Mouse (Mus musculus): ENCODE data around the gene Fmnl3. TPM values are rescaled to one million over a fixed set of nuclear protein-coding genes. Genes with fewer than 3 reads are reported as not detected.
A peak's percentile ranks its signal among the peaks of the same experiment; 100 is the strongest.
"Not testable (repeated sequence)": the region's sequence is repeated elsewhere in the genome, so short reads cannot be mapped to it uniquely, and the experiment has no call there.

Fmnl3 gene
- polyA plus RNA-seq, 1 experiment from 2014 or later, result 14.3 TPM

DNA sequence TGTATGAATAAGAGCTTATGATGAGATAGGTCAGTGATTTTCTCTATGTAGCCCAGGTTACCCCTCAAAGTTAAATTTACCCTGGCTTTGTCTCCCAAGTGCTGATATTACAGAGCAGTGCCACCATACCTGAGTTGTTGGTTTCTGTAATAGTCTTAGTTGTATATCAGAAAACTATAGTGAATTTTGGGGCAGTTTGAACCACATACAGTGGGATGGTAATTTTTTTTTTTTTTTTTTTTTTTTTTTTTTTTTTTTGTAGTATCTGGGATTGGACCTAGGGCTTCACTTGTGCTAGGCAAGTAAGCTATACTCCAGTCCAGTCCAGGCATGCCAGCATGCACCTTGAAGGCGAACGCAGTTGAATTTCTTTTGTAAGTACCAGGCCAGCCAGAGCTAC, 27.3 kb upstream of the Fmnl3 start:
- Histone ChIP-seq H3K27ac (no peak overlapping the region), H3K9me3 (no peaks in the 10 kb centered on the region), H3K27me3 (ENCODE audit: poor library complexity, severe bottlenecking) (no peaks in the 10 kb centered on the region), H3K4me3 (no peak overlapping the region), H3K36me3 (replicated peaks) (peaks cover 33% of the 10 kb centered on the region), H3K4me1 (peaks cover 53% of the 10 kb centered on the region)
- WGBS, result 98% methylated on average over 2 of the region's 2 CpGs
- no peak for DNase-seq (ENCODE audit: extremely low spot score, low spot score)

DNA sequence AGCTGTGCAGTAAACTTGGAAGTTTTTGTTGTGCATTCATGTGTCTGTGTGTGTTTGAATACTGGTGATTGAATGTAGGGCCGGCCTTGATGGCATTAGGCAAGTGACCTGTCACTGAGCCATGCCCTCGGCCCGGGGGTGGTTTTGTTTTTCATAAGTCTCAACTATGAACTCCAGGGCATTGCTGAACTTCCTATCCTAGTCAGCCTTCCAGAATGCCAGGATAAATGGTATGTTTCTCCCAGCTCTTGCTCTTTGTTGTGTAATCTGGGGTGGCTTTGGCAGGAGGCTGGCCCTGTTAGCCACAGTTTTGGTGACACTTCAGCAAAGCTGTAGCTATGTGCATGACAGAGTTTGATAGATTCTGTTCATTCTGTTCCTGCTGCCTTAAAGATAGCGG, 26.6 kb upstream of the Fmnl3 start:
- Histone ChIP-seq H3K36me3 (replicated peaks) (peaks cover 25% of the 10 kb centered on the region), H3K9me3 (no peaks in the 10 kb centered on the region), H3K4me1 (peaks cover 61% of the 10 kb centered on the region), H3K4me3 (no peak overlapping the region), H3K27ac (no peak overlapping the region), H3K27me3 (ENCODE audit: poor library complexity, severe bottlenecking) (no peaks in the 10 kb centered on the region)
- DNase-seq (ENCODE audit: extremely low spot score, low spot score), result no peak
- 87% methylated on average over 4 of the region's 4 CpGs for WGBS

DNA sequence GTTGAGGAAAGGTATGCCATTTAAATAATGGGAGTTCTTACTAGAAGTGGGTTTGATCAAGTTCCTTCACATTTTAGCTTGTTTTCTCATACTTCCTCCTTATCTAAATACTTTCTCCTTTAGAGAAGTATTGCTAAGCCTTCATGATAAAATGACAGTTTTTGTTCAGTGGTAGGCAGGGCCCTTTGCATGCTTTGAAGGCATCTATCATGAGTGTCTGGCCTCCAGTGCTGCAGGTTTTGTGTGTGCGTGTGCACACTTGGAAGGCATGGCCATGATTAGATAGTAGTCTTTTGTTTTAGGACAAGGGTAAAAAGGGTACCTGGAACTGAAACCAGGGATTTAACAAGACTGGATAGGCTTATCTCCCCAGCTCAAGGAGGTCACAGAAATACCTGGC, 26.2 kb upstream of the Fmnl3 start:
- 85% methylated on average over 1 of the region's 1 CpGs for WGBS
- Histone ChIP-seq H3K4me3 (no peak overlapping the region), H3K4me1 (peaks cover 65% of the 10 kb centered on the region), H3K27me3 (ENCODE audit: poor library complexity, severe bottlenecking) (no peaks in the 10 kb centered on the region), H3K27ac (no peak overlapping the region), H3K36me3 (replicated peaks) (peaks cover 21% of the 10 kb centered on the region), H3K9me3 (no peaks in the 10 kb centered on the region)
- DNase-seq (ENCODE audit: extremely low spot score, low spot score), result no peak

DNA sequence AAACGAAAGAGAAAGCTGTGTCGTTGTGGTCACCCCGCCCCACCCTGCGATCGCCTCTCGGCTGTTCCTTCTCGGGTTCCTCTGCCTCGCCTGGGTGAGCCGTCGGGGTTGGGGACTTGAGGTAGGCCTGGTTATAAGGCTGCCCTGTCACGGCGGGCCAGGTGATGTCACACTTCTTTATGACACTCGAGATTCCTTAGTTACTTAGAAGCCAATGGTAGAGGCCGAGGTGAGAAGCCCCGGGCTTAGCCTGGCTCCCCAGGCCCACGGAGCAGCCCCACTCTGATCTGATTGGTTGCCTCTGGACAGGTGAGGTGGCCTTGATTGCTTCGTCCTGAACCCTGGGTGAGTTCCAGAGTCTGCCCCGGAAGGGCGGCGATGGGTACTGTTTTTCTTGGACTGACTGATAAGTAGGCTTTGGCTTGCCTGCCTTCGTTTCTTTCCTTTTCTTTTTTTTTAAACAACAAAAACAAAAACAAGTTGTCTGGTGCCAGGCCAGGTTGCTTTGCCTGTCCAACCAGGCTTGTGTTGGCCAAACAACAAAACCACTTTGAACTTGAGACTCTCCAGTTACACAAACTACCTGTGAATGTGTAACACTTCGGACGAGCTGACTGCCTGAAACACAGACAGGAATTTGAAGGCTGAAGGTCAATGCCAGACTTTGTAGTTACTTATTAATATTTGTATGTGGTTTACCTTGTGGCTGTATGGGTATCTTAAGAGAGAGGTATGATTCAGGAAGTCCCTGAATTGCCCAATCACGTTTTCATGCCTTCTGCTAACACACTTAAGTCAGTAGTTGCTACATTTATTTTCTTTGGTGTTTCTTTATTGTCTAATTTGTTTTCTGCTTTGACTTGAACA, 23.3 kb upstream of the Fmnl3 start:
- Histone ChIP-seq H3K4me1 (peaks cover 55% of the 10 kb centered on the region), H3K4me3 (peak overlapping the region; percentile 87), H3K27me3 (ENCODE audit: poor library complexity, severe bottlenecking) (no peaks in the 10 kb centered on the region), H3K9me3 (no peaks in the 10 kb centered on the region), H3K27ac (peak overlapping the region; percentile 94), H3K36me3 (replicated peaks) (no peaks in the 10 kb centered on the region)
- no peak for DNase-seq (ENCODE audit: extremely low spot score, low spot score)
- WGBS, result 15% methylated on average over 24 of the region's 24 CpGs

DNA sequence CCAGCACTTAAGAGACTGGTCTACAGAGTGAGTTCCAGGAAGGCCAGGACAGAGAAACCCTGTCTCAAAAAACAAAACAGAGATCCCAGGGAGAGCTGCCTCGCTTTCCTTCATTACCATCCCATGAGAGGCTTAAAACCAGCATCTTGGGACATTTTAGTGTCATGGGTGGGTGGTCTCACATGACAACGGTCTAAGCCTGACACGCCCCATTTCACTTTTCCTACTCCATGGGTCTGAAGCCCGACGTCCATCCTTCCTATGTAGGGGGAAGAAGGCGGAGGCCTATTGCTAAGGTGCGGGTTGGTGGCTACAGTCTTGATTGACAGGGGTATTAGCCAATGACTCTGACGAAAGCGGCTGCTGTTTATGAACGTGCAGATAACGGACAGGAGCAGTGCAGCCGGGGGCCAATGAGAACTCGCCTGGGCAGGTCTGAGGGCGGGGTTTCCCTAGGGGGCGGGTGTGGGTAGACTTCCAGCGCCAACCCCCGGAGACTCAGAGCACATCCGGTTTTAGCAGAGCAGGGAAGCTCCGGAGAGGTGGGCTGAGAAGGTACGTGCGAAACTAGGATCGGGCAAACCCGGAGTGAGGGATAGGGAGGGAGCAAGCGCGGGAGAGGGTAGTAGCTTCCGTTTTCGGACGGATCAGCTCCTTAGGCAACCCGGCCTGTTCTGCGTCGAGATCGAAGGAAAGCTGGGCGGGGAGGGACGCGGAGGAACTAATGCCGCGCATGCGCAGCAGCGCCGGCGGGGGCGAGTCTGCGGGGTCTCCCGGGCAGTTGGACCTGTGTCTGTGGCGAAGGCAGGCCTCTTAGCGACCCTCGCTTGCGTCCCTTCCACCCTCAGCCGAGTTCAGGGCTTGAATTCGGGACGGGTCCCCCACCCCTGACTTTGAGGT, 22.5 kb upstream of the Fmnl3 start, which contains the start of gene Tmbim6:
TSS of gene Tmbim6 (plus strand) at position 397 of the 900 bp plus-strand sequence.
- peak within 1 kb of the TSS; percentile 94 for H3K27ac ChIP-seq
- H3K4me1 ChIP-seq, result peaks cover 52% of the 10 kb centered on the region
- DNase-seq (ENCODE audit: extremely low spot score, low spot score), result peak; percentile 99
- WGBS, result under 1% methylated on average over 51 of the region's 51 CpGs
- H3K4me3 ChIP-seq, result peak within 1 kb of the TSS; percentile 87
- H3K9me3 ChIP-seq, result no peaks in the 10 kb centered on the region
- H3K36me3 ChIP-seq (replicated peaks), result no peaks in the 10 kb centered on the region
- no peaks in the 10 kb centered on the region for H3K27me3 ChIP-seq (ENCODE audit: poor library complexity, severe bottlenecking)

DNA sequence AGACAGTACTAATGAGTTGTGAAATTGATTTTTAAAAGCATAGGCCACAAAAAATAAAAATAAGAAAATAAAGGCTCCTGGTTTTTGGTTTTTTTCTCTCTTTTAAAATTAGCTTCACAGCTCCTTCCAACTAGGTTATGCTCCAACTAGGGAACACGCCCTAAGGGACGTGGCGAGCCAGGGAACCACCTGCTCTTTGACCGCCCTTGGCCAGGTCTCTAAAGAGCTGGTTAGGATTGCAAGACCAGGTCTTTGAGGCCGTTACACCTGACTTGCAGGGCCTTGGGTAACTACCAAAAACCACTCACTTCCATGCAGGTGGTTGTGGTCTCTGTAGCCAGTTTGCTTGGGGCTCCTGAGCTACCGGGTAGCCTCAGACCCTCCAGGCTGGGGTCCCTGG, 21.7 kb upstream of the Fmnl3 start:
- WGBS, result 85% methylated on average over 6 of the region's 6 CpGs
- peak overlapping the region; percentile 94 for H3K27ac ChIP-seq
- no peaks in the 10 kb centered on the region for H3K27me3 ChIP-seq (ENCODE audit: poor library complexity, severe bottlenecking)
- no peaks in the 10 kb centered on the region for H3K36me3 ChIP-seq (replicated peaks)
- DNase-seq (ENCODE audit: extremely low spot score, low spot score), result no peak
- peak overlapping the region; percentile 87 for H3K4me3 ChIP-seq
- no peaks in the 10 kb centered on the region for H3K9me3 ChIP-seq
- peaks cover 49% of the 10 kb centered on the region for H3K4me1 ChIP-seq

DNA sequence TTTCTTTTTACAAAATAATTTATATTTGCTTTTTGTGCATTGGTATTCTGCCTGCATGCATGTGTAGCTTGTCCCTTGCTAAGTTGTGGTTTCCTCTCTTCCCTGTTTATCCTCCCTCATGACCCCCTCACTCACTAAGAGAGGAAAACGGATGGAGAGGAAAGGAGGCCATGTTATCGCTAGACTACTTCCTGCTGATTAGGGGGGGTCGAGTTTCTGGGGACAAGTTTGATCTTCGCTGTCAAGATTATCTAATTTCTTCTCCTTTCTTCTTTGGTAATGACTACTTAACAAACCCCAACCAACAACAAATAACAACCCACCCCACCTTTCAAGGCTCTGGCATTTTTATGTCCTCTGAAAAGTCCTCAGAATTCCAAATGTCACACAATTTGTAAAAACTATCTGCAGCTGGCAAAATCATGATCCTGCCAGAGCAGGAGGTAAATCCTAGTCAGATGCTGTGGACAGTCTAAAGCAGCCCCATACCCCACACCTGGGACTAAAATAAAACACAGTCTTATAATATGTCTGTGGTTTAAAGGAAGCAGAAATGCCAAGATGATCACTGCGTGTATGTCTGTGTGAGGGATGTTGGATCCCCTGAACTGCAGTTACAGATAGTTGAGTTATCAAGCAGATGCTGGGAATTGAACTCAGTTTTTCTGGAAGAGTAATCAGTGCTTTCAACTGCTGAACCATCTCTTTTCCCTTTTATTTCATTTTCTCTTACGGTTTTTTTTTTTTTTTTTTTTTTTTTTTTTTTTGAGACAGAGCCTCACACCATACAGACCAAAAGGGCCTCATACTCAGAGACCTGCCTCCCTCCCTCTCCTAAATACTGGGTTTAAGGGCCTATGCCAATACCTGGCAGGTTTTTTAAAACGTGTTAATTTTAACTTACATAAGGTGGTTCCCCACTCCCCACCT, 20.5 kb upstream of the Fmnl3 start:
- no peak for DNase-seq (ENCODE audit: extremely low spot score, low spot score)
- Histone ChIP-seq H3K27ac (no peak overlapping the region), H3K9me3 (no peaks in the 10 kb centered on the region), H3K4me3 (no peak overlapping the region), H3K27me3 (ENCODE audit: poor library complexity, severe bottlenecking) (no peaks in the 10 kb centered on the region), H3K4me1 (peaks cover 37% of the 10 kb centered on the region), H3K36me3 (replicated peaks) (no peaks in the 10 kb centered on the region)
- 75% methylated on average over 7 of the region's 7 CpGs for WGBS

DNA sequence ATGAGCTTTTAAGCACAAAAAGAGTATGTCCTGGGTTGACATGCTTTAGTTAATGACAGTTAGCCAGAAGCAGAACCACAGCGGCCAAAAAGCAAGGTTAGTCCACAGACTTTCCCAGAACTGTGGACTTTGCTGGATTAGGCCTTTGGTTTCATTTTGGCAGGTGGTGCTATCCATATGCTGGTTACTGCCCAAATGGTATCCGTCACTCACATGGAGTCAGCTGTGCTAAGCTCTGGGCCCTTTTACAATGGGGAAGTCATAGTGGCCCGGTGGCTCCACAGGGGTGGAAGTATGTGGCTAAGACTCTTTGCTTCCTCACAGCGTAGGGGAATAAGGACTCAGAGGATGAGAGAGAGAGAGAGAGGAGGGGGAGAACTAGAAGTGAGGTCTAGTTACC, 17.7 kb upstream of the Fmnl3 start:
- Histone ChIP-seq H3K4me1 (peaks cover 20% of the 10 kb centered on the region), H3K27me3 (ENCODE audit: poor library complexity, severe bottlenecking) (no peaks in the 10 kb centered on the region)
- WGBS, result 78% methylated on average over 4 of the region's 4 CpGs

DNA sequence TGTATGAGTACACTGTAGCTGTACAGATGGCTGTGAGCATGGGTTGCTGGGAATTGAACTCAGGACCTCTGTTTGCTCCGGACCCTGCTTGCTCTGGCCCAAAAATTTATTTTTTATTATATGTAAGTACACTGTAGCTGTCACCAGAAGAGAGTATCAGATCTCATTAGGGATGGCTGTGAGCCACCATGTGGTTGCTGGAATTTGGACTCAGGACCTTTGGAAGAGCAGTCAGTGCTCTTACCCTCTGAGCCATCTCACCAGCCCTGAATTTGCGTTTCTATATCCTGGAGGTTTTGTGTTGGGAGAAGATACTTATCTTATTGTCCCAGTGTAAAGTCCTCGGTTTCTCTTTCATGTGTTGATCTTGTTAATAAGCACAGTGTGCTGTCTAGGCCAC, 16.5 kb upstream of the Fmnl3 start:
- Histone ChIP-seq H3K27me3 (ENCODE audit: poor library complexity, severe bottlenecking) (no peaks in the 10 kb centered on the region), H3K4me1 (peaks cover 11% of the 10 kb centered on the region), H3K9me3 (no peaks in the 10 kb centered on the region), H3K27ac (no peak overlapping the region), H3K4me3 (no peak overlapping the region), H3K36me3 (replicated peaks) (no peaks in the 10 kb centered on the region)
- 74% methylated on average over 3 of the region's 3 CpGs for WGBS
- no peak for DNase-seq (ENCODE audit: extremely low spot score, low spot score)

More for the DNA sequence above, 17.7 kb upstream of the Fmnl3 start:
- no peak for DNase-seq (ENCODE audit: extremely low spot score, low spot score)
- Histone ChIP-seq H3K9me3 (no peaks in the 10 kb centered on the region), H3K27ac (no peak overlapping the region), H3K36me3 (replicated peaks) (no peaks in the 10 kb centered on the region), H3K4me3 (no peak overlapping the region)

DNA sequence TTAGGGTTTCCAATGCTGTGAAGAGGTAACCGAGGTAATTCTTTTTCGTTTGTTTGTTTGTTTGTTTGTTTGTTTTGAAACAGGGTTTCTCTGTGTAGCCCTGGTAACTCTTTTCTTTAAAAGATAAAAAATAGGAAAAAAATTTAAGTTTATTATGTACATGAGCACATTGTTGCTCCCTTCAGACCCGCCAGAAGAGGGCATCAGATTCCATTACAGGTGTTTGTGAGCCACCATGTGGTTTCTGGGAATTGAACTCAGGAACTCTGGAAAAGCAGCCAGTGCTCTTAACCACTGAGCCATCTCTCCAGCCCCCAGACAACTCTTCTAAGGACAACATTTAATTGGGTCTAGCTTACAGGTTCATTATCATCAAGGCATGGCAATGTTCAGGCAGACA, 15.8 kb upstream of the Fmnl3 start:
- H3K27ac ChIP-seq; DNase-seq (ENCODE audit: extremely low spot score, low spot score); H3K36me3 ChIP-seq (replicated peaks); H3K4me3 ChIP-seq; H3K9me3 ChIP-seq; H3K27me3 ChIP-seq (ENCODE audit: poor library complexity, severe bottlenecking); H3K4me1 ChIP-seq: not testable (repeated sequence)
- WGBS, result 73% methylated on average over 3 of the region's 3 CpGs

DNA sequence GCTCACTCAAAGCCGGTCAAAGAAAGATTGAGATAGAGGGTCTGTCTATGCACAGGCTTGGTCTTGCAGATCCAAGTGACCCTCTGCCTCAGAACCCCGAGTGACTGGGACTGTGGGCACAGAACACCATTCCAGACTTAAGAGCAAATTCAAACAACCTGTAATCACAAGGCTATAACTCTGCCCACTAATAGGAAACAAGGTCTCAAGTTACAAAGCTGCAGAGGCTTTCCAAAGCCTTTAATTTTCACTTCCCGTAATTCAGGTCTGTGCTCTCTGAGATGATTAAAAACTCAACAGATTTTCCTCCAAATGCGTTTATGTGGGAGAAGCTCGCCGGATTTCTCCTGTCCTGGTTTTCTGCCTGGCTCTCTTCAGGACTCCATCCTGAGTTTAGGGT, 13.8 kb upstream of the Fmnl3 start:
- DNase-seq (ENCODE audit: extremely low spot score, low spot score), result no peak
- no peak overlapping the region for H3K4me3 ChIP-seq
- H3K9me3 ChIP-seq, result 0 out of 2 replicates have a peak, but pooled peaks cover 5% of the 10 kb centered on the region
- H3K4me1 ChIP-seq, result peaks cover 8% of the 10 kb centered on the region; the same call in 1 of the 2 replicates
- no peaks in the 10 kb centered on the region for H3K27me3 ChIP-seq (ENCODE audit: poor library complexity, severe bottlenecking)
- no peak overlapping the region for H3K27ac ChIP-seq
- WGBS, result 75% methylated on average over 6 of the region's 6 CpGs
- H3K36me3 ChIP-seq (replicated peaks), result no peaks in the 10 kb centered on the region

DNA sequence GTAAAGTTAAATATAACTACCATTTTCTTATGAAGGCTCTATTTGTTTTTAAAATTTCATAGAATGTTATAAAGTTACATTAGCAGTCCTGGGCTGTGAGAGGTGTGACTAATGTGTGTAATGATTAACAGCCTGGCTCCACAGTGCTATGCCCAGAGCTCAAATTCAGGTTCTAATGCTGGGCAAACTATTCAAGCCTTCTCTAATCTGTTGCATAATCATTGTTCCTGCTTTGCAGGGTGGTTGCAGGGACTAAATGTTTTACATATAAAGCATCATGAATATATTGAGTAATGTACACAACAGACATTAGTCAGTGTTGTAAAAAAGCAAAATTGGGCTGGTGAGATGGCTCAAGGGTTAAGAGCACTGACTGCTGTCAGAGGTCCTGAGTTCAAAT, 12.6 kb upstream of the Fmnl3 start:
- no peak overlapping the region for H3K27ac ChIP-seq
- peaks cover 8% of the 10 kb centered on the region; the same call in 1 of the 2 replicates for H3K4me1 ChIP-seq
- no peaks in the 10 kb centered on the region for H3K27me3 ChIP-seq (ENCODE audit: poor library complexity, severe bottlenecking)
- H3K9me3 ChIP-seq, result peaks cover 9% of the 10 kb centered on the region; the same call in 1 of the 2 replicates
- DNase-seq (ENCODE audit: extremely low spot score, low spot score), result no peak
- H3K36me3 ChIP-seq (replicated peaks), result no peaks in the 10 kb centered on the region
- no peak overlapping the region for H3K4me3 ChIP-seq

All from forebrain, embryonic 10.5 days (tissue).